Mouse (Mus musculus) heart, postnatal 0 days (tissue): ENCODE data around the gene Rcor1.

Experiments
- CTCF ChIP-seq: IDR thresholded peaks from 2 replicates; pipeline ENCODE4 v1.5.1; 2016; ENCODE audit warnings: antibody characterized with exemption, control low read depth, low read depth
- EP300 ChIP-seq: IDR thresholded peaks from 2 replicates; pipeline ENCODE4 v1.6.1; 2016; ENCODE audit warnings: antibody characterized with exemption, low read depth

GRCm38 (mm10) chr12:111094073-111094472 lies 54.9 kb downstream of the Rcor1 start:
- TF ChIP-seq EP300 (no peak), CTCF (no peak)
